Mouse (Mus musculus) lung, embryonic 14.5 days (tissue): ENCODE measurements around the gene Larp7. TPM values are rescaled to one million over a fixed set of nuclear protein-coding genes. Genes with fewer than 3 reads are reported as not detected.

ENCODE experiments used
- ATAC-seq: fragments of 200-750 bp; cut with Nextera tagmentation; 2 replicates; pipeline ENCODE4 v1.8.0; 2017; ENCODE audit warnings: mild to moderate bottlenecking, moderate TSS enrichment, moderate library complexity; ENCODE audit not compliant: insufficient read depth
- DNase-seq: peaks from one replicate; pipeline ENCODE4 v3.0.0-alpha.2; 2015
- H3K27ac ChIP-seq: fragments of 300-500 bp; sonication (generic); 2 replicates; pipeline ENCODE4 v1.5.1; 2014; ENCODE audit warnings: low read depth, mild to moderate bottlenecking, moderate library complexity
- H3K27me3 ChIP-seq: fragments of 300-500 bp; sonication (generic); 2 replicates; pipeline ENCODE4 v1.6.1; 2014; ENCODE audit warnings: low read length, control low read depth; ENCODE audit not compliant: insufficient read depth
- H3K36me3 ChIP-seq: fragments of 300-500 bp; sonication (generic); 2 replicates; pipeline ENCODE4 v1.6.1; 2014; ENCODE audit warnings: control low read depth; ENCODE audit not compliant: insufficient read depth
- H3K4me1 ChIP-seq: fragments of 300-500 bp; sonication (generic); 2 replicates; pipeline ENCODE4 v1.6.1; 2014; ENCODE audit warnings: antibody characterized with exemption, control low read depth; ENCODE audit not compliant: insufficient read depth
- H3K4me2 ChIP-seq: fragments of 300-500 bp; sonication (generic); 2 replicates; pipeline ENCODE4 v1.6.1; 2014; ENCODE audit warnings: mild to moderate bottlenecking
- H3K4me3 ChIP-seq: fragments of 300-500 bp; sonication (generic); 2 replicates; pipeline ENCODE4 v1.5.1; 2014; ENCODE audit warnings: low read depth, low read length
- H3K9ac ChIP-seq: fragments of 300-500 bp; sonication (generic); 2 replicates; pipeline ENCODE4 v1.6.1; 2014
- H3K9me3 ChIP-seq: fragments of 300-500 bp; sonication (generic); 2 replicates; pipeline ENCODE4 v1.6.1; 2016; ENCODE audit warnings: low read depth, low read length, control low read depth
- CTCF ChIP-seq: IDR thresholded peaks from 2 replicates; pipeline ENCODE4 v1.5.1; 2016; ENCODE audit warnings: antibody characterized with exemption, low read depth
- WGBS: fragments of 180-500 bp; shearing (Covaris S2); extraction: QIAGEN DNeasy Blood & Tissue Kit; methylation state at CpG from one replicate; pipeline ENCODE4 v1.1.7; 2014; 5-methylcytosine and 5-hydroxymethylcytosine counted together
- polyA plus RNA-seq: library from polyadenylated mRNA; unstranded; fragments of >200 nt; fragmentation: Nextera tagmentation; extraction: Ambion mirVana; gene quantifications from 2 replicates; pipeline ENCODE4 v1.2.1, GENCODE M21; 2014

Larp7 gene
- polyA plus RNA-seq, 1 experiment from 2014 or later, result 61.6 TPM

GRCm38 (mm10) chr3:127529824-127530223 lies 23.3 kb downstream of the Larp7 start:
- no peaks in the 10 kb centered on the region for H3K4me1 ChIP-seq
- no peaks in the 10 kb centered on the region for H3K27me3 ChIP-seq
- H3K9me3 ChIP-seq, result no peaks in the 10 kb centered on the region
- WGBS, result 78% methylated on average over 4 of the region's 4 CpGs
- H3K9ac ChIP-seq, result no peak overlapping the region
- no peak overlapping the region for H3K27ac ChIP-seq
- ATAC-seq, result no peak
- no peak for TF ChIP-seq CTCF
- no peaks in the 10 kb centered on the region for H3K36me3 ChIP-seq
- no peak overlapping the region for H3K4me3 ChIP-seq
- DNase-seq, result no peak
- no peak overlapping the region for H3K4me2 ChIP-seq

DNA sequence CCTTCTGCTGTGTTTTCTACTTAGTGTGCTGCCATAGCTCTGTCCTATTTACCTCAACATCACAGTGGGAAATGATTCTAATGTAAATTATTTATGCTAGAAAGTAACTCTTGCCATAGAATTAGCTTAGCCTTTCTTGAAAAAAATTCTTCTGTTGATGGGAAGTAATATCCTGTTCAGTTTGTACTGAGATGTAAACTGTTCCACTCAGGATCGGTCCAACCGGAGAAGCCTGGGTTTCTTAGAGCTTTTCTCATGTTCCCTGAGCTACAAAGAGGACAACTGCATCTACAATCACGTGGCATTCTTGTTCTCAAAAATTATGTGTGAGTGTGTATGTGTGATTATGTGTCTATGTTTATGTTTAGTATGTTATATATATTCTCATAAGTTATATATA lies 23.9 kb downstream of the Larp7 start:
- ATAC-seq, result peak; percentile 56
- H3K9me3 ChIP-seq, result no peaks in the 10 kb centered on the region
- peak; percentile 23 for DNase-seq

GRCm38 (mm10) chr3:127527465-127528034 lies 25.6 kb downstream of the Larp7 start:
- 74% methylated on average over 5 of the region's 5 CpGs for WGBS
- no peak overlapping the region for H3K4me2 ChIP-seq
- ATAC-seq, result no peak
- no peak for DNase-seq
- H3K27me3 ChIP-seq, result no peaks in the 10 kb centered on the region
- no peak overlapping the region for H3K9ac ChIP-seq
- H3K9me3 ChIP-seq, result no peaks in the 10 kb centered on the region
- no peak overlapping the region for H3K27ac ChIP-seq
- TF ChIP-seq CTCF, result no peak
- H3K4me1 ChIP-seq, result no peaks in the 10 kb centered on the region
- no peaks in the 10 kb centered on the region for H3K36me3 ChIP-seq
- no peak overlapping the region for H3K4me3 ChIP-seq

More for the DNA sequence above, 23.9 kb downstream of the Larp7 start:
- Histone ChIP-seq H3K4me2 (no peak overlapping the region), H3K4me3 (no peak overlapping the region), H3K9ac (no peak overlapping the region), H3K27ac (no peak overlapping the region), H3K27me3 (no peaks in the 10 kb centered on the region), H3K4me1 (no peaks in the 10 kb centered on the region), H3K36me3 (no peaks in the 10 kb centered on the region)
- 58% methylated on average over 3 of the region's 3 CpGs for WGBS
- no peak for TF ChIP-seq CTCF

DNA sequence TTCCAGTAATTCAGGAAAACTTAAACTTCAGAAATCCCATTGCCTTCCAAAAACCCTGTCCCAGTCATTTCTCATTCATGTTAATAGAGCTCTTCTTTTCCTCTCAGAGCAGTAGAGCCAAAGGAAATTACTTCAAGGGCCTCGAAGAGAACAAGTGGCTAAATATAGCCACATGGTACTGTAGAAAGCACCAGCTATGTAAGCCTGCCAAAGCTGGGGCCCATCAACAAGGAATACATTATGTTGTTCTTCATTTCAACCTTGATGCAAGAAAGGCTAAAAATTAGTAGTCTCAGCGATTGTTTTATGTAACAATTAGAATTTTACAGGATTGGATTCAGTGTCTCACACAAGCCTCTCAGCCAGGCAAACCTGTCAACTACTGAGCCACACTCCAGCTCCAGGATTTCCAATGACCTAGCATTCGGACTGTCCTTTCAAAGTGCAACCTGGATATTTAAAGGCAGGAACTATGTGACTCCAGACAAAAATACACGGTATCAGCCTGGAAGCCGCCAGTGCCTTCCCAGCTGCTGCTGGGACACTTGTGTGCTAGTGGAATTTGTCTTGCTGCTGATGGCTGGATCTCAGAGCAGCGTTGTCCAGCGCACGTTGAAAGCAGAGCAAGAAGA lies 27.8 kb downstream of the Larp7 start:
- Histone ChIP-seq H3K27ac (no peak overlapping the region), H3K27me3 (no peaks in the 10 kb centered on the region), H3K9me3 (no peaks in the 10 kb centered on the region), H3K4me1 (no peaks in the 10 kb centered on the region), H3K4me2 (no peak overlapping the region), H3K9ac (no peak overlapping the region), H3K36me3 (no peaks in the 10 kb centered on the region), H3K4me3 (no peak overlapping the region)
- 68% methylated on average over 8 of the region's 8 CpGs for WGBS
- TF ChIP-seq CTCF, result no peak
- ATAC-seq (no peak), DNase-seq (no peak)

GRCm38 (mm10) chr3:127521156-127521555 lies 32.0 kb downstream of the Larp7 start:
- DNase-seq (peak; percentile 71), ATAC-seq (peak; percentile 90; the same call in 1 of the 2 replicates)
- no peak overlapping the region for H3K4me2 ChIP-seq
- no peak overlapping the region for H3K4me3 ChIP-seq
- no peaks in the 10 kb centered on the region for H3K9me3 ChIP-seq
- no peaks in the 10 kb centered on the region for H3K4me1 ChIP-seq
- no peaks in the 10 kb centered on the region for H3K36me3 ChIP-seq
- no peaks in the 10 kb centered on the region for H3K27me3 ChIP-seq
- TF ChIP-seq CTCF, result 0 out of 2 replicates have a peak, but pooled peaks have one; percentile 25
- no peak overlapping the region; the same call in 1 of the 2 replicates for H3K27ac ChIP-seq
- H3K9ac ChIP-seq, result no peak overlapping the region
- WGBS, result 34% methylated on average over 10 of the region's 10 CpGs

- H3K4me2 ChIP-seq, result no peak overlapping the region
- H3K36me3 ChIP-seq, result no peaks in the 10 kb centered on the region
- TF ChIP-seq CTCF, result no peak
- no peaks in the 10 kb centered on the region for H3K4me1 ChIP-seq
- H3K27ac ChIP-seq, result no peak overlapping the region
- ATAC-seq (no peak), DNase-seq (no peak)
- H3K27me3 ChIP-seq, result no peaks in the 10 kb centered on the region
- H3K4me3 ChIP-seq, result no peak overlapping the region
- H3K9ac ChIP-seq, result no peak overlapping the region
- no peaks in the 10 kb centered on the region for H3K9me3 ChIP-seq
- 72% methylated on average over 6 of the region's 6 CpGs for WGBS
Measured at GRCm38 (mm10) chr3:127520300-127520699, 32.8 kb downstream of the Larp7 start.

GRCm38 (mm10) chr3:127515251-127515650 lies 37.9 kb downstream of the Larp7 start:
- Histone ChIP-seq H3K27ac (no peak overlapping the region), H3K27me3 (no peaks in the 10 kb centered on the region), H3K4me3 (no peak overlapping the region), H3K4me1 (0 out of 2 replicates have a peak, but pooled peaks cover 2% of the 10 kb centered on the region), H3K9me3 (no peaks in the 10 kb centered on the region), H3K36me3 (no peaks in the 10 kb centered on the region), H3K4me2 (no peak overlapping the region), H3K9ac (no peak overlapping the region)
- ATAC-seq, result no peak
- DNase-seq, result no peak
- no peak for TF ChIP-seq CTCF
- 93% methylated on average over 1 of the region's 1 CpGs for WGBS
